Mouse (Mus musculus) 416B (cell line): ENCODE data around the gene Aldh3a1.

Experiments used
- DNase-seq: peaks from one replicate; pipeline ENCODE4 v3.0.0; 2011; ENCODE audit warnings: low read depth

Aldh3a1 gene

DNA sequence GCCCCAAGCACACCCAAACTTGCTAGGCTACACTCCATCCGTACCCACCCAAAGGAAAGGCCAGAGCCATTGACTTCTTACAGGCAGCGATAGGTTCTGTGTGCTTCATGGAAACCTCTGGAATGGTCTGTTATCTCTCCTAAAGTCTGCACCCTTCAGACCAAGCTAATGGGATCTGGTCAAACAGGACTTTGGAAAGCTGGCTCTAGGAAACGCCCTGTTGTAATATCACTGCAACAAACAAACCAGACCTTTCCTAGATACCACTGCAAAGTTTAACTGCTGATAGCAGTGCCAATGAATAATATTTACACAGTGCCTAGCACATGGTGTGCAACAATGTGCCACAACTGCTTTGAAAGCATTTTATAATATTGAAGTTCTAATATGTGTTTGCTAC lies 28.7 kb downstream of the Aldh3a1 start:
- DNase-seq, result no peak

DNA sequence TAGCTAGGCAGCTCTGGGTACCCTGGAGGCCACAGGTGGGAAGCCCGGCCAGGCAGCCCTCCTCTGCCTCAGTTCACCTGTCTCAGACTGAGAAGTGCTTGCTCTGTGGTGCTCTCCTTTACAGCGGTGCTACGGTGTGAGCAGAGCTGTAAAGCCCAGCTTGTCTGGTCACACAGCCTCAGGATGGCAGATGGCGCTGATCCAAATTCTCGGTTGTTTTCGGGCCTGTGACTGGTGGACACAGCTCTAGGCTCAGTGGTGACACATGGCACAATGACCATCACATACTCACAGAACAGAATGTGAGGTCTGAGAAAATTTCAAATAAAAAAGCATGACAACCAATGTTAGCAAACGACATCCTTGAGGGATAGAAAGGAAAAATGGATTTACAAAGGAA lies 37.1 kb downstream of the Aldh3a1 start:
- DNase-seq, result no peak

DNA sequence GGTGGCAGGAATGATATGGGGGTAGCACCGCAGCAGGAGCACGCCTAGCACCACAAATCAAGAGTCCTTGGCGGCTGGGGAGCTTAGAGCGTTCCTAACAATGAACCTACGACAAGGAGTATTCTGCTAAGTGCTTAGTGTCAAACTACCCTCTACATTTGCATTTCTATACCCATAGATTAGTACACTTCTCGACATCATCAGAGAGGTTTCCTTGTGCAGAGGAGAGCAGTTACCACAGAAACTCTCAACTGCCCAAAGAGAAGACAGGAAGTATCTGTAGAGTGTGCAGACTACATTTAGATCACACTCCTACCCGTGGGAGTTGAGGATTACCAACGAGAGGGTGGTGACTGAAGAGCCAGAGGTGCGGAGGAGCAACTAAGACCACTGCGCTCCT lies 44.4 kb downstream of the Aldh3a1 start:
- no peak for DNase-seq

DNA sequence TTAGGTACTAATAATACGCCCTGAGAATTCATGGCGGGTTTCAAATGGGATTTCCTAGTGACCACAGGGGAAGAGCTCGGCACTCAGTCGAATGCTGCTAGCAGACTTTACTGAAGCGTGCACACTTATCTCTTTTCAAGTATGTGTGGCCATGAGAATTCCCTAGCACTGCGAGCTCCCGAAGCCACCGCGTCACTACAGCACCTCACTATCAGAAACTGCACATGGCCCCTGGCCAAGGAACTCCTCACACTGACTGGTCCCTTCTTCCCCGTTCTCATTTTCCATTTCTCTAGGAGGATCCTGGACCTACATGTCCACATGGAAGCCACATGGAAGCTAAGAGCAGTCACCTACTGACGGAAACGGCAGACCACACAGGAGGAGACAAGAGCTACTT lies 45.5 kb downstream of the Aldh3a1 start:
- DNase-seq, result no peak

DNA sequence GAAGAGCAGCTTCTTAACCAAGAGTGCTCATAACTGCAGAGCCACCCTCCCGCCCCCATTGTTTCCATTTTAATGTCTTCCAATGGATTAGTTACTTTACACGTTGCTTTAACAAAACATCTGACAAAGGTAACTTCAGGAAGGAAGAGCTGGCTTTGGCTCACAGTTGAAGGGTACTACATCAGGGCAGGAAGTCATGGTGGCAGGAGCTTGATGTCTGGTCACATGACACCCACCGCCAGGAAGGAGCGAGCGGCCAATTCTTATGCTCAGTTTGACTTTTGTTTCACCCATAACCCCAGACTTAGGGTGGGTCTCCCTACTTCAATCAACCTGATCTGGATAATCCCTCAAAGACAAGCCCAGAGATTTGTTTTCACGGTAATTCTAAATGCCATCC lies 51.8 kb downstream of the Aldh3a1 start:
- no peak for DNase-seq

DNA sequence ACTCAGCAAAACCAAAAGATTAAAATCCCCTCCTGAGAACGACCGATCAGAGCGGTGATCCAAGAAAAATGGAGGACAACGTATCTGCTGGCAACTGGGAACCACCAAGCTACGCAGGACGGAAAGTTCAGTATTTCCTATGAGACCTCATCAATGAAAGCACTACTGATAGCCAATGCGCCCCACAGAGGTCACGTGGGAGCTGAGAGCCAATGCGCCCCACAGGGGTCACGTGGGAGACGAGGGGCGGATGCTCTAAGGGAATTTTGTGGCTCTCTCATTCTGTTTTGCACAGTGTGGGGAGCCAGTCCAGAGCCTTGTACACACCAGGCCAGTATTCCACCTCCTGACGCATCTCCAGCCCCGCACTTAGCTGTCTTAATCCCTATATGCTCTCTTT lies 55.2 kb downstream of the Aldh3a1 start:
- DNase-seq, result no peak

DNA sequence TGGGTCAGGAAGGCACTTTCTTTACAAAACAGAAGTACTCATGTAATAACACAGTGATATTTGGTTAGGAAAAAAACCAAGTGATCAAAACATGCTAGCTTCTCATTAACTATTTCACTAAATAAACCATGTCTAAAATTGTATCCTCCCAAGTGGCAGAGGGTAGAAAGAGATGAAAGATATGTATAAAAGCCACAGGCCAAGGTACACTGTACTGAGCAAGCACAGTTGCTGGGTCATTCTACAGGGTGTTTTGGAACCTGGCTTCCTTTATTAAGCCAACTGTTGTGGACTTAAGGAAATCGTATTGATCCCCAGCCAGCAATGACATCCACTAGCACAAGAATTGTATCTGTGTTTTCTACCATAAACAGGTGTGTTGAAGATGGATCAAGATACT lies 56.5 kb downstream of the Aldh3a1 start:
- DNase-seq, result no peak

DNA sequence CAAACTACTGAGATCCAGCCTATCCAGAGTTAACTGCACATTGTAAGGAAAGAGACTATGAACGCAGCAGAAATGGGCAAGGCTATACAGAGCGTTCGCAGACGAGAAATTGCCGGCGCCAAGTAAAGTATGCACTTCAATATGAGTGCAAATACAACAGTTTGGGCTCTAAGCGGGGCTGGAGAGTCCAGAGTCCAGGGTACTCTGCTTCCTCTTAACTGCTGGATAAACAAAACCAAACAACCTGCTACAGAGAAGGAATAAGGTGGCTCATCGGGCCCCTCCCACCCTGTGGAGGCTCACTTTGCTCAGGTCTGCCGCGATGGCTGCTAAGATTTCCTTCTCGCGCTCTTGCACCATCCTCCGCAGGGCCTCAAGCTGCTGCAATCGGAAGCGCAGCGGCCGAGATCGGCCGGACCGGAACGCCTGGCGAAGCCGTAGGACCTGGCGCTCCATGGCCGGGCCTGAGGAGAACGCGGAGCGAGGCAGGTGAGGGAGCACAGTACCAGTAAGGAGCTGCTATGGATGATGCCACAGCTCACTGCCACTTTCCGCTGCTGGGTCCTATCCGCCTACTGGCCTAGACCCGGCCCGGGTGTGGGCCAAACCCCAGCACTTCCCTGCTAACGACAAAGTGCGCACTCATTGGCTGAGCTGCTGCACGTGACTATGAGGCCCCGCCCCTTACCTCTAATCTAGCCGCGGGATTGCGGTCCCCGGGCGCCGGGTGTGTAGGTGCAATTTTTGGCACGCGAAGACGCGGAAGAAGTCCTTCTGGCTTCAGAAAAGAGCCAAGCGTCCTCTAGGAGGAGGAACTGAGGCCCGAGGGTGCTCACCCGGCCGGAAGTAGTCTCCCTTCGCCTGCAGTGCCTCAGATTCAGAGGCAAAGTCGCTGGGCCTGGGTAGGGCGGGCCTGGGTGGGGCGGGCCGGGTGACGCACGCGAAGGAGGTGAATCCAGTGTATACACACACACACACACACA lies 59.5 kb downstream of the Aldh3a1 start, which contains the start of gene Aldh3a2:
Gene Aldh3a2 (minus strand): TSS at position 914 of the 983 bp plus-strand sequence.
- peak; percentile 95 for DNase-seq
